Mouse (Mus musculus): Measurements from ENCODE around the gene Vmn2r39.
"Not testable (repeated sequence)": the region's sequence is repeated elsewhere in the genome, so short reads cannot be mapped to it uniquely, and the experiment has no call there.

The Vmn2r39 gene

GRCm38 (mm10) chr7:9030698-9031097 is at the start of gene Vmn2r39:
Gene Vmn2r39 (minus strand): TSS chr7:9030798.
- DNase-seq (ENCODE audit: low read depth), result not testable (repeated sequence)

GRCm38 (mm10) chr7:9065353-9065752 is 34.8 kb upstream of the Vmn2r39 start:
- not testable (repeated sequence) for DNase-seq (ENCODE audit: low read depth)

All from naive thymus-derived CD4-positive, alpha-beta T cell, adult 2 months (primary cell).